Mouse (Mus musculus): ENCODE results near the gene 1700023F06Rik.

GRCm38 (mm10) chr11:103235702-103236101 lies 27.3 kb upstream of the 1700023F06Rik start:
- TF ChIP-seq CTCF (IDR thresholded peaks at IDR 0.05; ENCODE audit: insufficient read depth, low read length), result no peak
- no peak for TF ChIP-seq POLR2A (IDR thresholded peaks at IDR 0.05; ENCODE audit: borderline replicate concordance, extremely low read depth, low read depth, low read length)

Measured in lung, adult 2 months (tissue).